27 mouse cellular contexts compared by ENCODE assay signal in genomic region chr4:128844566-128844965, GRCm38 (mm10). TPM values are rescaled to one million over a fixed set of nuclear protein-coding genes. Genes with fewer than 3 reads are reported as not detected.
DNase-seq lines count a peak whose midpoint lies in the region; ATAC-seq and TF ChIP-seq lines count a peak whose summit lies in the region.
"Had no signal": no experiment of that assay in that cellular context is flagged by ENCODE, and none has a peak within 500 bp of the region (broad histone marks: within the 10 kb centered on the region; RNA-seq: fewer than 3 reads in every experiment).

No protein-coding gene starts in this region.

- no peak for DNase-seq in hindbrain, embryonic 14.5 days (ENCODE audit: low spot score)
- peak; percentile 44 for DNase-seq in CD4-positive helper T cell, adult 2 months (ENCODE audit: low read depth, low spot score)
- DNase-seq in MEL (ENCODE audit: low read depth, low spot score), result no peak
- DNase-seq in kidney, adult 9 months, result no peak
- DNase-seq in cerebellum, adult 2 months, result no peak
- DNase-seq: adrenal gland, postnatal 14 days; B cell, adult 2 months; cerebellum, adult 11-12 months; cerebellum, postnatal 10 days; gastrocnemius, postnatal 25 days; heart, adult 11 months; kidney, postnatal 14 days; lung, embryonic 14.5 days; right cerebral cortex, postnatal 4 days had no signal

- H3K9ac ChIP-seq in hindbrain, embryonic 13.5 days, result no peak overlapping the region
- H3K9ac ChIP-seq in hindbrain, embryonic 14.5 days, result no peak overlapping the region
- H3K9ac ChIP-seq in MEL (ENCODE audit: control insufficient read depth, low read depth, low read length, poor library complexity, severe bottlenecking), result no peak overlapping the region
- no peak overlapping the region for H3K9ac ChIP-seq in forebrain, embryonic 15.5 days (replicated peaks)
- H3K9ac ChIP-seq in intestine, embryonic 15.5 days, result no peak overlapping the region
- H3K9ac ChIP-seq: heart, embryonic 15.5 days; hindbrain, embryonic 15.5 days; limb, embryonic 12.5 days; liver, embryonic 15.5 days; lung, embryonic 14.5 days; midbrain, embryonic 12.5 days; neural tube, embryonic 12.5 days had no signal

- no peaks in the 10 kb centered on the region for H3K79me2 ChIP-seq in MEL (ENCODE audit: control insufficient read depth, insufficient read depth, low read length, poor library complexity)

- TF ChIP-seq RAD21 in MEL (IDR thresholded peaks at IDR 0.05; ENCODE audit: low read depth, low read length), result no peak

- no peak overlapping the region for H3K4me2 ChIP-seq in hindbrain, embryonic 13.5 days
- H3K4me2 ChIP-seq in hindbrain, embryonic 14.5 days (replicated peaks), result no peak overlapping the region
- H3K4me2 ChIP-seq in forebrain, embryonic 15.5 days (replicated peaks), result no peak overlapping the region
- no peak overlapping the region for H3K4me2 ChIP-seq in intestine, embryonic 15.5 days (replicated peaks)
- H3K4me2 ChIP-seq: heart, embryonic 15.5 days; hindbrain, embryonic 15.5 days; limb, embryonic 12.5 days; liver, embryonic 15.5 days; lung, embryonic 14.5 days; midbrain, embryonic 12.5 days; neural tube, embryonic 12.5 days had no signal

- TF ChIP-seq EP300 in MEL (IDR thresholded peaks at IDR 0.05; ENCODE audit: low read depth in 1 of 2, low read length in 2 of 2), result no peak

- TF ChIP-seq POLR2A in MEL (IDR thresholded peaks at IDR 0.05; ENCODE audit: control insufficient read depth in 1 of 2, insufficient read depth in 1 of 2, low read depth in 1 of 2, low read length in 2 of 2, poor library complexity in 1 of 2), result no peak
- TF ChIP-seq POLR2A in cerebellum, adult 2 months (IDR thresholded peaks at IDR 0.05; ENCODE audit: borderline replicate concordance, insufficient read depth, low read length), result no peak

- H3K4me3 ChIP-seq in hindbrain, embryonic 13.5 days, result no peak overlapping the region
- H3K4me3 ChIP-seq in hindbrain, embryonic 14.5 days (replicated peaks; ENCODE audit: low read length), result no peak overlapping the region
- H3K4me3 ChIP-seq in MEL (ENCODE audit: control insufficient read depth in 1 of 2, insufficient read depth in 1 of 2, low read depth in 2 of 2, low read length in 2 of 2), result no peak overlapping the region
- no peak overlapping the region for H3K4me3 ChIP-seq in forebrain, embryonic 15.5 days
- H3K4me3 ChIP-seq in intestine, embryonic 15.5 days (replicated peaks), result no peak overlapping the region
- no peak overlapping the region for H3K4me3 ChIP-seq in cerebellum, adult 2 months (replicated peaks; ENCODE audit: insufficient read depth, low read depth, low read length)
- H3K4me3 ChIP-seq: erythroblast, embryonic 14.5 days; heart, embryonic 10.5 days; heart, embryonic 15.5 days; hindbrain, embryonic 15.5 days; limb, embryonic 12.5 days; liver, embryonic 15.5 days; midbrain, embryonic 12.5 days; myocyte; neural tube, embryonic 12.5 days had no signal

- no peaks in the 10 kb centered on the region for H3K36me3 ChIP-seq in hindbrain, embryonic 13.5 days
- no peaks in the 10 kb centered on the region for H3K36me3 ChIP-seq in hindbrain, embryonic 14.5 days (replicated peaks; ENCODE audit: control insufficient read depth, insufficient read depth)
- H3K36me3 ChIP-seq in MEL (ENCODE audit: control insufficient read depth in 1 of 2, insufficient read depth in 2 of 2, low read length in 2 of 2), result peaks cover 0 to 4% of the 10 kb centered on the region in 2 experiments; a peak in 2 of 4 replicates
- H3K36me3 ChIP-seq in forebrain, embryonic 15.5 days, result no peaks in the 10 kb centered on the region
- no peaks in the 10 kb centered on the region for H3K36me3 ChIP-seq in intestine, embryonic 15.5 days
- H3K36me3 ChIP-seq: heart, embryonic 10.5 days; heart, embryonic 15.5 days; hindbrain, embryonic 15.5 days; limb, embryonic 12.5 days; liver, embryonic 15.5 days; midbrain, embryonic 12.5 days; neural tube, embryonic 12.5 days had no signal

- WGBS in hindbrain, embryonic 13.5 days, result 42% methylated on average over 13 of the region's 13 CpGs
- WGBS in hindbrain, embryonic 14.5 days, result 37% methylated on average over 13 of the region's 13 CpGs
- 35% methylated on average over 13 of the region's 13 CpGs for WGBS in forebrain, embryonic 15.5 days
- 28% methylated on average over 13 of the region's 13 CpGs for WGBS in intestine, embryonic 15.5 days
- WGBS in cerebellum, adult 2 months, result 58% methylated on average over 13 of the region's 13 CpGs

- H3K9me3 ChIP-seq in hindbrain, embryonic 13.5 days, result no peaks in the 10 kb centered on the region
- no peaks in the 10 kb centered on the region for H3K9me3 ChIP-seq in hindbrain, embryonic 14.5 days (ENCODE audit: control insufficient read depth, low read length)
- H3K9me3 ChIP-seq in MEL (replicated peaks; ENCODE audit: insufficient read depth, low read length), result no peaks in the 10 kb centered on the region
- H3K9me3 ChIP-seq in forebrain, embryonic 15.5 days, result no peaks in the 10 kb centered on the region
- no peaks in the 10 kb centered on the region for H3K9me3 ChIP-seq in intestine, embryonic 15.5 days
- H3K9me3 ChIP-seq: heart, embryonic 10.5 days; heart, embryonic 15.5 days; hindbrain, embryonic 15.5 days; limb, embryonic 12.5 days; liver, embryonic 15.5 days; midbrain, embryonic 12.5 days; neural tube, embryonic 12.5 days had no signal

- H3K4me1 ChIP-seq in hindbrain, embryonic 13.5 days (replicated peaks), result peaks cover 34% of the 10 kb centered on the region
- H3K4me1 ChIP-seq in hindbrain, embryonic 14.5 days (replicated peaks; ENCODE audit: control insufficient read depth, insufficient read depth, low read length), result 0 out of 2 replicates have a peak, but pooled peaks cover 7% of the 10 kb centered on the region
- peaks cover 0 to 16% of the 10 kb centered on the region in 2 experiments; a peak in 2 of 4 replicates for H3K4me1 ChIP-seq in MEL (ENCODE audit: control insufficient read depth in 1 of 2, insufficient read depth in 2 of 2, low read length in 2 of 2)
- H3K4me1 ChIP-seq in forebrain, embryonic 15.5 days, result peaks cover 29% of the 10 kb centered on the region
- H3K4me1 ChIP-seq in intestine, embryonic 15.5 days (replicated peaks), result 0 out of 2 replicates have a peak, but pooled peaks cover 14% of the 10 kb centered on the region
- no peaks in the 10 kb centered on the region for H3K4me1 ChIP-seq in cerebellum, adult 2 months (ENCODE audit: control insufficient read depth, insufficient read depth, low read length)

- ATAC-seq in hindbrain, embryonic 13.5 days (ENCODE audit: low FRiP score), result no peak
- ATAC-seq in hindbrain, embryonic 14.5 days (ENCODE audit: low FRiP score), result no peak
- no peak for ATAC-seq in forebrain, embryonic 15.5 days (replicated peaks)
- ATAC-seq in intestine, embryonic 15.5 days, result no peak
- ATAC-seq: intestine, postnatal 0 days had no signal

- H3K27me3 ChIP-seq in hindbrain, embryonic 13.5 days, result no peaks in the 10 kb centered on the region
- H3K27me3 ChIP-seq in hindbrain, embryonic 14.5 days (ENCODE audit: control insufficient read depth, insufficient read depth, low read length), result no peaks in the 10 kb centered on the region
- H3K27me3 ChIP-seq in MEL (ENCODE audit: control insufficient read depth in 1 of 2, insufficient read depth in 2 of 2, low read length in 2 of 2), result no peaks in the 10 kb centered on the region
- H3K27me3 ChIP-seq in forebrain, embryonic 15.5 days, result no peaks in the 10 kb centered on the region
- no peaks in the 10 kb centered on the region for H3K27me3 ChIP-seq in intestine, embryonic 15.5 days (replicated peaks)
- no peaks in the 10 kb centered on the region for H3K27me3 ChIP-seq in cerebellum, adult 2 months (ENCODE audit: control insufficient read depth, insufficient read depth, low read length)
- H3K27me3 ChIP-seq: heart, embryonic 15.5 days; hindbrain, embryonic 15.5 days; limb, embryonic 12.5 days; midbrain, embryonic 12.5 days; neural tube, embryonic 12.5 days had no signal

- H3K27ac ChIP-seq in hindbrain, embryonic 13.5 days, result 0 out of 2 replicates have a peak overlapping the region, but pooled peaks have one; percentile 40
- no peak overlapping the region for H3K27ac ChIP-seq in hindbrain, embryonic 14.5 days
- H3K27ac ChIP-seq in MEL (ENCODE audit: control insufficient read depth, low read depth, low read length), result no peak overlapping the region
- H3K27ac ChIP-seq in forebrain, embryonic 15.5 days (replicated peaks), result peak overlapping the region; percentile 49; the same call in 1 of the 2 replicates
- H3K27ac ChIP-seq in intestine, embryonic 15.5 days, result no peak overlapping the region
- H3K27ac ChIP-seq in cerebellum, adult 2 months (ENCODE audit: insufficient read depth, low read length), result no peak overlapping the region
- H3K27ac ChIP-seq: heart, embryonic 15.5 days; hindbrain, embryonic 15.5 days; limb, embryonic 12.5 days; liver, embryonic 15.5 days; midbrain, embryonic 12.5 days; neural tube, embryonic 12.5 days had no signal

- no peak for TF ChIP-seq CTCF in MEL (IDR thresholded peaks at IDR 0.05 in 2 of 3, conservative IDR thresholded peaks at IDR 0.05 in 1 of 3; ENCODE audit: control insufficient read depth in 1 of 3, insufficient read depth in 1 of 3, low read depth in 2 of 3, low read length in 3 of 3, poor library complexity in 1 of 3, severe bottlenecking in 1 of 3)
- TF ChIP-seq CTCF in cerebellum, adult 2 months (IDR thresholded peaks at IDR 0.05; ENCODE audit: borderline replicate concordance, insufficient read depth, low read depth, low read length), result no peak

RNA-seq across cellular contexts. Expression of gene Zfp362, which starts 38.7 kb away (rescaled TPM):
- 36.9 and 39.0 TPM in 2 replicates for polyA plus RNA-seq in hindbrain, embryonic 13.5 days (2015; fragmentation: Nextera tagmentation; extraction: Ambion mirVana)
- 29.0 and 33.6 TPM in 2 replicates for polyA plus RNA-seq in hindbrain, embryonic 14.5 days (2014; fragmentation: Nextera tagmentation; extraction: Ambion mirVana)
- 2.4 and 2.7 TPM in 2 replicates for total RNA-seq in MEL (2012; rRNA removed)
- 10 to 100 TPM in 1 of 2 experiments, not detected in 1; 30.1 TPM for polyA plus RNA-seq in MEL (2012; ENCODE audit: insufficient read depth in 1 of 2, insufficient read length in 2 of 2, low read depth in 1 of 2, low replicate concordance in 2 of 2, missing spikeins in 1 of 2)
- 45.5 and 51.3 TPM in 2 replicates for polyA plus RNA-seq in forebrain, embryonic 15.5 days (2015; fragmentation: Nextera tagmentation; extraction: Ambion mirVana)
- polyA plus RNA-seq in intestine, embryonic 15.5 days (2015; fragmentation: Nextera tagmentation; extraction: Ambion mirVana), result 22.8 and 23.5 TPM in 2 replicates
- 24.8 and 25.5 TPM in 2 replicates for polyA plus RNA-seq in cerebellum, adult 2 months (2012; rRNA removed)

RNA-seq across cellular contexts. Expression of gene Trim62, which starts 38.8 kb away (rescaled TPM):
- 19.2 and 20.0 TPM in 2 replicates for polyA plus RNA-seq in hindbrain, embryonic 13.5 days (2015; fragmentation: Nextera tagmentation; extraction: Ambion mirVana)
- polyA plus RNA-seq in hindbrain, embryonic 14.5 days (2014; fragmentation: Nextera tagmentation; extraction: Ambion mirVana), result 31.9 and 35.5 TPM in 2 replicates
- 0.07 and 0.12 TPM in 2 replicates for total RNA-seq in MEL (2012; rRNA removed)
- polyA plus RNA-seq in MEL (2012; ENCODE audit: insufficient read depth in 1 of 2, insufficient read length in 2 of 2, low read depth in 1 of 2, low replicate concordance in 2 of 2, missing spikeins in 1 of 2), result 1 to 10 TPM in 1 of 2 experiments, not detected in 1; 1.2 TPM
- polyA plus RNA-seq in forebrain, embryonic 15.5 days (2015; fragmentation: Nextera tagmentation; extraction: Ambion mirVana), result 9.5 and 10.5 TPM in 2 replicates
- 3.5 and 3.8 TPM in 2 replicates for polyA plus RNA-seq in intestine, embryonic 15.5 days (2015; fragmentation: Nextera tagmentation; extraction: Ambion mirVana)
- 107 and 129 TPM in 2 replicates for polyA plus RNA-seq in cerebellum, adult 2 months (2012; rRNA removed)
- polyA plus RNA-seq: erythroblast, embryonic 14.5 days had no signal

Comparison
In these comparisons a context has a peak if more than half of its experiments do, and no peak if none do; other contexts are left out.
1. H3K27ac ChIP-seq: peak in hindbrain, embryonic 13.5 days (single experiment) and forebrain, embryonic 15.5 days (single experiment); none in hindbrain, embryonic 14.5 days (single experiment), MEL (single experiment), intestine, embryonic 15.5 days (single experiment) and cerebellum, adult 2 months (single experiment).